Mouse (Mus musculus) midbrain, embryonic 14.5 days (tissue): ENCODE measurements at regions not wholly inside any gene's neighbourhood (a gene's known extent, or its start where the extent isn't known, plus 50 kb on each side); places are given as distances from the start of the nearest gene placed in this dataset.
A peak's percentile ranks its signal among the peaks of the same experiment; 100 is the strongest.

Source experiments
- ATAC-seq: fragments of 200-750 bp; cut with Nextera tagmentation; 2 replicates; pipeline ENCODE4 v1.8.0; 2017; ENCODE audit warnings: moderate number of reproducible peaks, moderate library complexity; ENCODE audit not compliant: low FRiP score, low TSS enrichment
- DNase-seq: peaks from one replicate; pipeline ENCODE4 v3.0.0-alpha.2; 2015
- H3K27ac ChIP-seq: fragments of 300-500 bp; sonication (generic); replicated peaks from 2 replicates; pipeline ENCODE4 v1.5.1; 2014; ENCODE audit warnings: mild to moderate bottlenecking, low read depth, low read length, moderate library complexity
- H3K27me3 ChIP-seq: fragments of 300-500 bp; sonication (generic); 2 replicates; pipeline ENCODE4 v1.6.1; 2014; ENCODE audit warnings: low read length, control low read depth, mixed read lengths; ENCODE audit not compliant: control insufficient read depth, insufficient read depth
- H3K36me3 ChIP-seq: fragments of 300-500 bp; sonication (generic); 2 replicates; pipeline ENCODE4 v1.6.1; 2014; ENCODE audit warnings: low read length, control low read depth; ENCODE audit not compliant: control insufficient read depth, insufficient read depth
- H3K4me1 ChIP-seq: fragments of 300-500 bp; sonication (generic); 2 replicates; pipeline ENCODE4 v1.6.1; 2014; ENCODE audit warnings: mild to moderate bottlenecking, antibody characterized with exemption, low read length, control low read depth; ENCODE audit not compliant: control insufficient read depth, insufficient read depth
- H3K4me2 ChIP-seq: fragments of 300-500 bp; sonication (generic); 2 replicates; pipeline ENCODE4 v1.6.1; 2014; ENCODE audit warnings: mild to moderate bottlenecking, low read length, moderate library complexity
- H3K4me3 ChIP-seq: fragments of 300-500 bp; sonication (generic); replicated peaks from 2 replicates; pipeline ENCODE4 v1.5.1; 2014; ENCODE audit warnings: low read depth, low read length
- H3K9ac ChIP-seq: fragments of 300-500 bp; sonication (generic); replicated peaks from 2 replicates; pipeline ENCODE4 v1.6.1; 2014; ENCODE audit warnings: mild to moderate bottlenecking, low read length, moderate library complexity
- H3K9me3 ChIP-seq: fragments of 300-500 bp; sonication (generic); 2 replicates; pipeline ENCODE4 v1.6.1; 2016; ENCODE audit warnings: low read length, control low read depth, mixed read lengths; ENCODE audit not compliant: control insufficient read depth
- WGBS: fragments of 180-500 bp; shearing (Covaris S2); extraction: QIAGEN DNeasy Blood & Tissue Kit; methylation state at CpG from one replicate; pipeline ENCODE4 v1.1.7; 2014; 5-methylcytosine and 5-hydroxymethylcytosine counted together

- no peak overlapping the region for H3K4me2 ChIP-seq
- DNase-seq (no peak), ATAC-seq (no peak)
- 74% methylated on average over 2 of the region's 2 CpGs for WGBS
- no peaks in the 10 kb centered on the region for H3K9me3 ChIP-seq
- no peak overlapping the region for H3K4me3 ChIP-seq
- H3K4me1 ChIP-seq = peaks cover 6% of the 10 kb centered on the region; the same call in 1 of the 2 replicates
- no peaks in the 10 kb centered on the region for H3K27me3 ChIP-seq
- H3K27ac ChIP-seq = no peak overlapping the region
- H3K36me3 ChIP-seq = no peaks in the 10 kb centered on the region
- no peak overlapping the region for H3K9ac ChIP-seq
These were observed 482.7 kb downstream of the Rps24 start for GRCm38 (mm10) chr14:24969584-24969983.

GRCm38 (mm10) chr14:24972357-24972756 is 485.4 kb downstream of the Rps24 start:
- Histone ChIP-seq H3K9me3 (no peaks in the 10 kb centered on the region), H3K4me3 (no peak overlapping the region), H3K27ac (no peak overlapping the region), H3K9ac (no peak overlapping the region), H3K4me1 (peaks cover 6% of the 10 kb centered on the region; the same call in 1 of the 2 replicates), H3K27me3 (no peaks in the 10 kb centered on the region), H3K4me2 (no peak overlapping the region), H3K36me3 (no peaks in the 10 kb centered on the region)
- no peak for ATAC-seq
- no peak for DNase-seq
- 87% methylated on average over 7 of the region's 7 CpGs for WGBS

GRCm38 (mm10) chr14:24973039-24973438 is 485.9 kb upstream of the Zmiz1 start:
- Histone ChIP-seq H3K36me3 (no peaks in the 10 kb centered on the region), H3K9me3 (no peaks in the 10 kb centered on the region), H3K4me1 (peaks cover 6% of the 10 kb centered on the region; the same call in 1 of the 2 replicates), H3K9ac (no peak overlapping the region), H3K4me2 (no peak overlapping the region), H3K4me3 (no peak overlapping the region), H3K27ac (no peak overlapping the region), H3K27me3 (no peaks in the 10 kb centered on the region)
- ATAC-seq (no peak), DNase-seq (no peak)
- 71% methylated on average over 4 of the region's 4 CpGs for WGBS

GRCm38 (mm10) chr14:24973591-24973990 is 485.4 kb upstream of the Zmiz1 start:
- Histone ChIP-seq H3K9me3 (no peaks in the 10 kb centered on the region), H3K4me1 (peaks cover 6% of the 10 kb centered on the region; the same call in 1 of the 2 replicates), H3K27me3 (no peaks in the 10 kb centered on the region), H3K27ac (no peak overlapping the region), H3K36me3 (no peaks in the 10 kb centered on the region), H3K4me3 (no peak overlapping the region), H3K4me2 (no peak overlapping the region), H3K9ac (no peak overlapping the region)
- no peak for ATAC-seq
- DNase-seq = peak; percentile 46
- 55% methylated on average over 4 of the region's 4 CpGs for WGBS

- Histone ChIP-seq H3K9ac (no peak overlapping the region), H3K4me1 (no peaks in the 10 kb centered on the region), H3K9me3 (no peaks in the 10 kb centered on the region), H3K4me3 (no peak overlapping the region), H3K27me3 (no peaks in the 10 kb centered on the region), H3K27ac (no peak overlapping the region), H3K4me2 (no peak overlapping the region), H3K36me3 (no peaks in the 10 kb centered on the region)
- ATAC-seq (no peak), DNase-seq (no peak)
- 66% methylated on average over 8 of the region's 8 CpGs for WGBS
These were observed 476.5 kb upstream of the Zmiz1 start for GRCm38 (mm10) chr14:24982489-24982888.

- no peak overlapping the region for H3K4me3 ChIP-seq
- no peaks in the 10 kb centered on the region for H3K4me1 ChIP-seq
- DNase-seq = no peak
- no peak for ATAC-seq
- no peak overlapping the region for H3K4me2 ChIP-seq
- no peaks in the 10 kb centered on the region for H3K9me3 ChIP-seq
- H3K9ac ChIP-seq = no peak overlapping the region
- no peaks in the 10 kb centered on the region for H3K27me3 ChIP-seq
- H3K27ac ChIP-seq = no peak overlapping the region
- H3K36me3 ChIP-seq = no peaks in the 10 kb centered on the region
These were observed 475.7 kb upstream of the Zmiz1 start for GRCm38 (mm10) chr14:24983279-24983678.

- ATAC-seq = no peak
- DNase-seq = no peak
- Histone ChIP-seq H3K4me2 (no peak overlapping the region), H3K36me3 (no peaks in the 10 kb centered on the region), H3K27me3 (no peaks in the 10 kb centered on the region), H3K4me3 (no peak overlapping the region), H3K9ac (no peak overlapping the region), H3K4me1 (no peaks in the 10 kb centered on the region), H3K9me3 (no peaks in the 10 kb centered on the region), H3K27ac (no peak overlapping the region)
- 53% methylated on average over 6 of the region's 6 CpGs for WGBS
These were observed 473.1 kb upstream of the Zmiz1 start for GRCm38 (mm10) chr14:24985806-24986359.

- ATAC-seq (no peak), DNase-seq (no peak)
- Histone ChIP-seq H3K4me2 (no peak overlapping the region), H3K36me3 (no peaks in the 10 kb centered on the region), H3K4me3 (no peak overlapping the region), H3K4me1 (no peaks in the 10 kb centered on the region), H3K27ac (no peak overlapping the region), H3K27me3 (no peaks in the 10 kb centered on the region), H3K9me3 (no peaks in the 10 kb centered on the region), H3K9ac (no peak overlapping the region)
- WGBS = 72% methylated on average over 4 of the region's 4 CpGs
These were observed 472.6 kb upstream of the Zmiz1 start for GRCm38 (mm10) chr14:24986404-24986803.
